Mouse (Mus musculus): ENCODE measurements at regions not wholly inside any gene's neighbourhood (a gene's known extent, or its start where the extent isn't known, plus 50 kb on each side); places are given as distances from the start of the nearest gene placed in this dataset.
A peak's percentile ranks its signal among the peaks of the same experiment; 100 is the strongest.

GRCm38 (mm10) chr8:44094818-44095217, 385.0 kb upstream of the Adam34 start:
- DNase-seq = no peak

- no peak for DNase-seq
These were observed 383.6 kb upstream of the Adam34 start for GRCm38 (mm10) chr8:44093491-44093890.

GRCm38 (mm10) chr8:44082057-44082456, 372.2 kb upstream of the Adam34 start:
- no peak for DNase-seq

GRCm38 (mm10) chr8:44058846-44059245, 349.0 kb upstream of the Adam34 start:
- DNase-seq = no peak

- no peak for DNase-seq
These were observed 332.9 kb upstream of the Adam34 start for GRCm38 (mm10) chr8:44042572-44043355.

- no peak for DNase-seq
These were observed 324.4 kb upstream of the Adam34 start for GRCm38 (mm10) chr8:44034211-44034610.

GRCm38 (mm10) chr8:44031376-44031775, 321.5 kb upstream of the Adam34 start:
- DNase-seq = no peak

GRCm38 (mm10) chr8:44030972-44031371, 321.1 kb upstream of the Adam34 start:
- DNase-seq = no peak

- no peak for DNase-seq
These were observed 317.9 kb upstream of the Adam34 start for GRCm38 (mm10) chr8:44027738-44028137.

GRCm38 (mm10) chr8:44025926-44026325, 316.1 kb upstream of the Adam34 start:
- DNase-seq = peak; percentile 25

- DNase-seq = no peak
These were observed 314.2 kb upstream of the Adam34 start for GRCm38 (mm10) chr8:44024028-44024427.

All from liver (tissue).